Mouse (Mus musculus) midbrain, embryonic 15.5 days (tissue): ENCODE data around the gene Zbtb8os. TPM values are rescaled to one million over a fixed set of nuclear protein-coding genes. Genes with fewer than 3 reads are reported as not detected.

Experiments used
- ATAC-seq: fragments of 200-750 bp; cut with Nextera tagmentation; replicated peaks from 2 replicates; pipeline ENCODE4 v1.8.0; 2017; ENCODE audit warnings: moderate TSS enrichment
- H3K27ac ChIP-seq: fragments of 300-500 bp; sonication (generic); 2 replicates; pipeline ENCODE4 v1.5.1; 2015; ENCODE audit warnings: mild to moderate bottlenecking, inconsistent platforms
- H3K27me3 ChIP-seq: fragments of 300-500 bp; sonication (generic); replicated peaks from 2 replicates; pipeline ENCODE4 v1.6.1; 2015; ENCODE audit warnings: inconsistent platforms
- H3K36me3 ChIP-seq: fragments of 300-500 bp; sonication (generic); replicated peaks from 2 replicates; pipeline ENCODE4 v1.6.1; 2015; ENCODE audit warnings: inconsistent platforms
- H3K4me1 ChIP-seq: fragments of 300-500 bp; sonication (generic); 2 replicates; pipeline ENCODE4 v1.6.1; 2015; ENCODE audit warnings: inconsistent platforms
- H3K4me2 ChIP-seq: fragments of 300-500 bp; sonication (generic); 2 replicates; pipeline ENCODE4 v1.6.1; 2015; ENCODE audit warnings: inconsistent platforms, mild to moderate bottlenecking, moderate library complexity
- H3K4me3 ChIP-seq: fragments of 300-500 bp; sonication (generic); 2 replicates; pipeline ENCODE4 v1.5.1; 2015; ENCODE audit warnings: mild to moderate bottlenecking, inconsistent platforms
- H3K9ac ChIP-seq: fragments of 300-500 bp; sonication (generic); 2 replicates; pipeline ENCODE4 v1.6.1; 2015; ENCODE audit warnings: mild to moderate bottlenecking, inconsistent platforms
- H3K9me3 ChIP-seq: fragments of 300-500 bp; sonication (generic); 2 replicates; pipeline ENCODE4 v1.6.1; 2016; ENCODE audit warnings: inconsistent platforms
- WGBS: fragments of 180-500 bp; shearing (Covaris S2); methylation state at CpG from one replicate; pipeline ENCODE4 v1.1.7; 2015; ENCODE audit warnings: mixed read lengths; 5-methylcytosine and 5-hydroxymethylcytosine counted together
- polyA plus RNA-seq: library from polyadenylated mRNA; unstranded; fragments of >200 nt; fragmentation: Nextera tagmentation; extraction: Ambion mirVana; gene quantifications from 2 replicates; pipeline ENCODE4 v1.2.1, GENCODE M21; 2015

The Zbtb8os gene
- polyA plus RNA-seq, 1 experiment from 2014 or later: 19.9 TPM

- ATAC-seq: no peak
Observed at GRCm38 (mm10) chr4:129382488-129382887, 47.0 kb downstream of the Zbtb8os start.

GRCm38 (mm10) chr4:129383586-129383985 lies 48.1 kb downstream of the Zbtb8os start:
- H3K9ac ChIP-seq: no peak overlapping the region
- H3K4me1 ChIP-seq: no peaks in the 10 kb centered on the region
- 94% methylated on average over 3 of the region's 3 CpGs for WGBS
- no peaks in the 10 kb centered on the region for H3K9me3 ChIP-seq
- H3K4me3 ChIP-seq: no peak overlapping the region
- H3K36me3 ChIP-seq: no peaks in the 10 kb centered on the region
- H3K27me3 ChIP-seq: 0 out of 2 replicates have a peak, but pooled peaks cover 7% of the 10 kb centered on the region
- ATAC-seq: no peak
- no peak overlapping the region for H3K4me2 ChIP-seq
- no peak overlapping the region for H3K27ac ChIP-seq

More at GRCm38 (mm10) chr4:129382488-129382887, 47.0 kb downstream of the Zbtb8os start:
- 0 out of 2 replicates have a peak, but pooled peaks cover 7% of the 10 kb centered on the region for H3K27me3 ChIP-seq
- H3K9me3 ChIP-seq: no peaks in the 10 kb centered on the region
- H3K4me2 ChIP-seq: no peak overlapping the region
- H3K4me1 ChIP-seq: 0 out of 2 replicates have a peak, but pooled peaks cover 8% of the 10 kb centered on the region
- no peak overlapping the region for H3K4me3 ChIP-seq
- no peak overlapping the region for H3K9ac ChIP-seq
- no peak overlapping the region for H3K27ac ChIP-seq
- H3K36me3 ChIP-seq: no peaks in the 10 kb centered on the region
- 92% methylated on average over 2 of the region's 2 CpGs for WGBS

DNA sequence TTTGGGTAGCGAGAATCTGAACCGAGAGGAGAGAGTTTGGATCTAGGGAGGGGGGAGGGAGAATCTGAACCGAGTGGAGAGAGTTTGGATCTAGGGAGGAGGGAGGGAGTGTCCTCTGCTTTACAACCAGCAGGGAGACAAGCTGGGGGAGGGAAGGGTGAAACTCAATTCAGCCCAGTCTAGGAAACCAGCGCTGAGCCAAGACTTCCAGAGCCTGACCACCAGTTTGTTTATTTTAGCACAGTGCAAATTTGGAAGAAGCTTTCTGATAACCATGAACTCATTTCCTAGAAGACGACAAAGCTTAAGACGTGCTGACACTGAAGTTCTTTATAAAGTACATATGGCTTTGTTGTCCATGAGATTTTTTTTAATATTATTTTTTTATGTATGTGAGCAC lies 48.9 kb downstream of the Zbtb8os start:
- Histone ChIP-seq H3K4me1 (no peaks in the 10 kb centered on the region), H3K27me3 (0 out of 2 replicates have a peak, but pooled peaks cover 2% of the 10 kb centered on the region), H3K4me3 (no peak overlapping the region), H3K4me2 (no peak overlapping the region), H3K36me3 (no peaks in the 10 kb centered on the region), H3K9ac (no peak overlapping the region), H3K27ac (no peak overlapping the region), H3K9me3 (no peaks in the 10 kb centered on the region)
- 43% methylated on average over 6 of the region's 6 CpGs for WGBS
- ATAC-seq: no peak

DNA sequence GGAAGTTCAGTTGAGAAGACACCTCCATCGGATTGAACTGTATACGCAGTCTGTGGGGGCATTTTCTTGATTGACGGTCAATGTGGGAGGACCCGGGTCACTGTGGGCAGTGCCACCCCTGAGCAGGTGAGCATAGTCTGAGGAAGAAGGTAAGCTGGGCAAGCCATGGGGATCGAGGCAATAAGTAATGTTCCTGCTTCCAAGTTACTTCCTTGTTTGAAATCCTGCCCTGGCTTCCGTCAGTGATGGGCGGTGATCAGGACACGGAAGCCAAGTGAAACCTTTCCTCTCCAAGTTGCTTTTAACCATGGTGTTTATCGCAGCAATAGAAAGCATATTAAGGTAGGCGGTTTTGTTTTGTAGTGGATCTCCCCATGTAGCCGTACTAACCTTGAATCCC lies 50.2 kb downstream of the Zbtb8os start:
- Histone ChIP-seq H3K27me3 (no peaks in the 10 kb centered on the region), H3K9ac (no peak overlapping the region), H3K4me3 (no peak overlapping the region), H3K4me1 (no peaks in the 10 kb centered on the region), H3K27ac (no peak overlapping the region), H3K4me2 (no peak overlapping the region), H3K36me3 (no peaks in the 10 kb centered on the region), H3K9me3 (no peaks in the 10 kb centered on the region)
- no peak for ATAC-seq
- 89% methylated on average over 11 of the region's 11 CpGs for WGBS

GRCm38 (mm10) chr4:129386269-129386946 lies 50.9 kb downstream of the Zbtb8os start:
- Histone ChIP-seq H3K27ac (no peak overlapping the region), H3K4me3 (no peak overlapping the region), H3K4me1 (no peaks in the 10 kb centered on the region), H3K4me2 (no peak overlapping the region), H3K27me3 (no peaks in the 10 kb centered on the region), H3K9me3 (no peaks in the 10 kb centered on the region), H3K9ac (no peak overlapping the region), H3K36me3 (no peaks in the 10 kb centered on the region)
- no peak for ATAC-seq
- WGBS: 89% methylated on average over 8 of the region's 8 CpGs

GRCm38 (mm10) chr4:129386989-129387388 lies 51.5 kb downstream of the Zbtb8os start:
- Histone ChIP-seq H3K36me3 (no peaks in the 10 kb centered on the region), H3K4me3 (no peak overlapping the region), H3K4me2 (no peak overlapping the region), H3K9me3 (no peaks in the 10 kb centered on the region), H3K27me3 (no peaks in the 10 kb centered on the region), H3K9ac (no peak overlapping the region), H3K4me1 (no peaks in the 10 kb centered on the region), H3K27ac (no peak overlapping the region)
- 64% methylated on average over 2 of the region's 2 CpGs for WGBS
- ATAC-seq: no peak

- no peak for ATAC-seq
- Histone ChIP-seq H3K27ac (no peak overlapping the region), H3K27me3 (no peaks in the 10 kb centered on the region), H3K4me3 (no peak overlapping the region), H3K9me3 (no peaks in the 10 kb centered on the region), H3K36me3 (no peaks in the 10 kb centered on the region), H3K4me1 (no peaks in the 10 kb centered on the region), H3K4me2 (no peak overlapping the region), H3K9ac (no peak overlapping the region)
- 48% methylated on average over 5 of the region's 5 CpGs for WGBS
Observed at GRCm38 (mm10) chr4:129388404-129388803, 52.9 kb downstream of the Zbtb8os start.

DNA sequence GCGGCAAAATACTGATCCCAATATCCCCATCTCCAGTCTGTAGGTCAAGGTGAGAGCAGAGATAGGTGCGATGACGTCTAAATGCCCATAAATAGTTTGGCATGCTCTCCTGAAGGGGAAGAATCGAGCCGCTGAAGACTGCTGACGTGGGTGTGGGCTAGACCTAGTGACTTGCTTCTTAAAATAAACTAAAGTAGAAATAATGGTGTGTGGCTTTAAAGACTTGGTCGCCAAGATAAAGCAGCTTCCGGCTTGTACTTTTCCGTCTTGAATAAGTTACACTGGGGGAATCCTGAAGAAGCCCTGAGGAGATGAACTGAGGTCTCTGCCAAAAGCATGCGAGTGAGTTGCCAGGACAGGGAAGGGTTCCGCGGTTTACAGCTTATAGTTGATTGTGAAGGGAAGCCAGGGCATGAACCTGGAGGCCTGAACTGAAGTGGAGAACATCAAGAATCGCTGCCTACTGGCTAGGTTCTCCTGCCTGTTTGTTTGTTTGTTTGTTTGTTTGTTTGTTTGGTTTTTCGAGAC lies 54.8 kb downstream of the Zbtb8os start:
- Histone ChIP-seq H3K9ac (no peak overlapping the region), H3K4me1 (peaks cover 4% of the 10 kb centered on the region; the same call in 1 of the 2 replicates), H3K4me2 (no peak overlapping the region), H3K27me3 (no peaks in the 10 kb centered on the region), H3K9me3 (no peaks in the 10 kb centered on the region), H3K27ac (no peak overlapping the region), H3K36me3 (no peaks in the 10 kb centered on the region), H3K4me3 (no peak overlapping the region)
- 90% methylated on average over 14 of the region's 14 CpGs for WGBS
- ATAC-seq: no peak

GRCm38 (mm10) chr4:129390936-129391557 lies 55.6 kb downstream of the Zbtb8os start:
- no peak for ATAC-seq

GRCm38 (mm10) chr4:129394089-129394870 lies 58.8 kb downstream of the Zbtb8os start:
- no peaks in the 10 kb centered on the region for H3K27me3 ChIP-seq
- no peak overlapping the region for H3K4me3 ChIP-seq
- H3K27ac ChIP-seq: no peak overlapping the region
- ATAC-seq: no peak
- no peak overlapping the region for H3K4me2 ChIP-seq
- H3K4me1 ChIP-seq: peaks cover 4% of the 10 kb centered on the region; the same call in 1 of the 2 replicates
- 38% methylated on average over 12 of the region's 12 CpGs for WGBS
- H3K36me3 ChIP-seq: no peaks in the 10 kb centered on the region
- H3K9me3 ChIP-seq: no peaks in the 10 kb centered on the region
- no peak overlapping the region for H3K9ac ChIP-seq

More at GRCm38 (mm10) chr4:129390936-129391557, 55.6 kb downstream of the Zbtb8os start:
- Histone ChIP-seq H3K9me3 (no peaks in the 10 kb centered on the region), H3K4me1 (peaks cover 4% of the 10 kb centered on the region; the same call in 1 of the 2 replicates), H3K27me3 (no peaks in the 10 kb centered on the region), H3K4me3 (no peak overlapping the region), H3K36me3 (no peaks in the 10 kb centered on the region), H3K4me2 (no peak overlapping the region), H3K27ac (no peak overlapping the region), H3K9ac (no peak overlapping the region)
- 80% methylated on average over 7 of the region's 7 CpGs for WGBS

DNA sequence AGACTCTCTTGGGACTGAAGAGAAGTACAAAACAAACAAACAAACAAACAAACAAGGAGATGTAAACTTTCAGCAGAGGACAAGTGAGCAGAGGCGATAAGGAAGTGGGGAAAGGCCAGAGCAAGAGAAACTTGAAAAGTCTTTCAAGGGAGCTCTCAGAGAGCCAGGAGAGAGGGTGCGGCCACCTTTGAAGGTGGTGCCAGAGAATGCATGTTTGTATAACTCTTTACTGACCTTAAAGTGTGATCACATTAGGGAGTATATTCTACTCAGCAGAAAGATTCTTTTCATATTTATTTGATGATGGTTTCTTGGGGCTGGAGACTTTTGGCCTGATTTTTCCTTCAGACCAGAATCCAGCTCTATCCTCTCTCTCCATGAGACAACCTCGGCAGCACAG lies 61.5 kb downstream of the Zbtb8os start:
- H3K36me3 ChIP-seq: no peaks in the 10 kb centered on the region
- no peaks in the 10 kb centered on the region for H3K9me3 ChIP-seq
- H3K9ac ChIP-seq: no peak overlapping the region
- H3K4me1 ChIP-seq: peaks cover 4% of the 10 kb centered on the region; the same call in 1 of the 2 replicates
- H3K4me3 ChIP-seq: no peak overlapping the region
- WGBS: 85% methylated on average over 3 of the region's 3 CpGs
- no peak for ATAC-seq
- no peak overlapping the region for H3K4me2 ChIP-seq
- no peak overlapping the region for H3K27ac ChIP-seq
- no peaks in the 10 kb centered on the region for H3K27me3 ChIP-seq

GRCm38 (mm10) chr4:129399813-129400212 lies 64.3 kb downstream of the Zbtb8os start:
- Histone ChIP-seq H3K27me3 (no peaks in the 10 kb centered on the region), H3K36me3 (no peaks in the 10 kb centered on the region), H3K27ac (no peak overlapping the region), H3K4me1 (no peaks in the 10 kb centered on the region), H3K4me3 (no peak overlapping the region), H3K4me2 (no peak overlapping the region), H3K9me3 (no peaks in the 10 kb centered on the region), H3K9ac (no peak overlapping the region)
- ATAC-seq: no peak
- 83% methylated on average over 4 of the region's 4 CpGs for WGBS
